Mouse (Mus musculus): ENCODE results near the gene Inhbc. TPM values are rescaled to one million over a fixed set of nuclear protein-coding genes. Genes with fewer than 3 reads are reported as not detected.
A peak's percentile ranks its signal among the peaks of the same experiment; 100 is the strongest.
"Not testable (repeated sequence)": the region's sequence is repeated elsewhere in the genome, so short reads cannot be mapped to it uniquely, and the experiment has no call there.

The Inhbc gene
- polyA plus RNA-seq, 1 experiment: not detected

GRCm38 (mm10) chr10:127317277-127317676, 53.0 kb downstream of the Inhbc start:
- Histone ChIP-seq H3K4me1 (ENCODE audit: control insufficient read depth, insufficient read depth, low read length) (no peaks in the 10 kb centered on the region), H3K27me3 (ENCODE audit: control insufficient read depth, insufficient read depth, low read length, poor library complexity, severe bottlenecking) (no peaks in the 10 kb centered on the region), H3K9ac (ENCODE audit: low read depth, poor library complexity, severe bottlenecking) (no peak overlapping the region), H3K4me3 (ENCODE audit: low read depth, low read length) (no peak overlapping the region), H3K9me3 (replicated peaks; ENCODE audit: control insufficient read depth, insufficient read depth, low read length, poor library complexity, severe bottlenecking) (no peaks in the 10 kb centered on the region), H3K36me3 (ENCODE audit: control insufficient read depth, insufficient read depth, low read length, poor library complexity, severe bottlenecking) (no peaks in the 10 kb centered on the region), H3K27ac (ENCODE audit: insufficient read depth, low read length) (no peak overlapping the region)
- no peak for TF ChIP-seq EP300 (IDR thresholded peaks at IDR 0.05; ENCODE audit: insufficient read depth, low read depth, low read length)

- not testable (repeated sequence) for H3K27ac ChIP-seq (ENCODE audit: insufficient read depth, low read length); H3K4me3 ChIP-seq (ENCODE audit: low read depth, low read length); H3K4me1 ChIP-seq (ENCODE audit: control insufficient read depth, insufficient read depth, low read length); H3K9me3 ChIP-seq (replicated peaks; ENCODE audit: control insufficient read depth, insufficient read depth, low read length, poor library complexity, severe bottlenecking); H3K9ac ChIP-seq (ENCODE audit: low read depth, poor library complexity, severe bottlenecking); H3K36me3 ChIP-seq (ENCODE audit: control insufficient read depth, insufficient read depth, low read length, poor library complexity, severe bottlenecking); H3K27me3 ChIP-seq (ENCODE audit: control insufficient read depth, insufficient read depth, low read length, poor library complexity, severe bottlenecking)
These were observed 55.3 kb downstream of the Inhbc start for GRCm38 (mm10) chr10:127314950-127315349.

GRCm38 (mm10) chr10:127313516-127313915, 56.7 kb downstream of the Inhbc start:
- H3K4me3 ChIP-seq (ENCODE audit: low read depth, low read length); H3K9ac ChIP-seq (ENCODE audit: low read depth, poor library complexity, severe bottlenecking); H3K27me3 ChIP-seq (ENCODE audit: control insufficient read depth, insufficient read depth, low read length, poor library complexity, severe bottlenecking); H3K9me3 ChIP-seq (replicated peaks; ENCODE audit: control insufficient read depth, insufficient read depth, low read length, poor library complexity, severe bottlenecking); H3K27ac ChIP-seq (ENCODE audit: insufficient read depth, low read length); H3K4me1 ChIP-seq (ENCODE audit: control insufficient read depth, insufficient read depth, low read length): not testable (repeated sequence)
- peaks cover 10% of the 10 kb centered on the region for H3K36me3 ChIP-seq (ENCODE audit: control insufficient read depth, insufficient read depth, low read length, poor library complexity, severe bottlenecking)

GRCm38 (mm10) chr10:127312858-127313257, 57.4 kb downstream of the Inhbc start:
- no peak for TF ChIP-seq EP300 (IDR thresholded peaks at IDR 0.05; ENCODE audit: insufficient read depth, low read depth, low read length)
- TF ChIP-seq POLR2A (IDR thresholded peaks at IDR 0.05; ENCODE audit: insufficient read depth, low read length): no peak
- TF ChIP-seq CTCF (IDR thresholded peaks at IDR 0.05; ENCODE audit: low read depth, low read length): no peak
- Histone ChIP-seq H3K4me3 (ENCODE audit: low read depth, low read length) (no peak overlapping the region), H3K9me3 (replicated peaks; ENCODE audit: control insufficient read depth, insufficient read depth, low read length, poor library complexity, severe bottlenecking) (no peaks in the 10 kb centered on the region), H3K9ac (ENCODE audit: low read depth, poor library complexity, severe bottlenecking) (no peak overlapping the region), H3K27ac (ENCODE audit: insufficient read depth, low read length) (peak overlapping the region; percentile 59; the same call in 1 of the 2 replicates), H3K4me1 (ENCODE audit: control insufficient read depth, insufficient read depth, low read length) (no peaks in the 10 kb centered on the region), H3K36me3 (ENCODE audit: control insufficient read depth, insufficient read depth, low read length, poor library complexity, severe bottlenecking) (peaks cover 16% of the 10 kb centered on the region), H3K27me3 (ENCODE audit: control insufficient read depth, insufficient read depth, low read length, poor library complexity, severe bottlenecking) (no peaks in the 10 kb centered on the region)

GRCm38 (mm10) chr10:127312356-127312676, 57.9 kb downstream of the Inhbc start:
- no peaks in the 10 kb centered on the region for H3K4me1 ChIP-seq (ENCODE audit: control insufficient read depth, insufficient read depth, low read length)
- H3K9me3 ChIP-seq (replicated peaks; ENCODE audit: control insufficient read depth, insufficient read depth, low read length, poor library complexity, severe bottlenecking): no peaks in the 10 kb centered on the region
- peaks cover 21% of the 10 kb centered on the region for H3K36me3 ChIP-seq (ENCODE audit: control insufficient read depth, insufficient read depth, low read length, poor library complexity, severe bottlenecking)
- TF ChIP-seq CTCF (IDR thresholded peaks at IDR 0.05; ENCODE audit: low read depth, low read length) (peak; percentile 45), EP300 (IDR thresholded peaks at IDR 0.05; ENCODE audit: insufficient read depth, low read depth, low read length) (no peak)
- H3K9ac ChIP-seq (ENCODE audit: low read depth, poor library complexity, severe bottlenecking): peak overlapping the region; percentile 98; the same call in 1 of the 2 replicates
- H3K4me3 ChIP-seq (ENCODE audit: low read depth, low read length): peak overlapping the region; percentile 95
- no peaks in the 10 kb centered on the region for H3K27me3 ChIP-seq (ENCODE audit: control insufficient read depth, insufficient read depth, low read length, poor library complexity, severe bottlenecking)
- H3K27ac ChIP-seq (ENCODE audit: insufficient read depth, low read length): 0 out of 2 replicates have a peak overlapping the region, but pooled peaks have one; percentile 8

GRCm38 (mm10) chr10:127311476-127312355, 58.5 kb downstream of the Inhbc start, which contains the start of gene Mars:
TSS of gene Mars (minus strand) at chr10:127311786.
- Histone ChIP-seq H3K27me3 (ENCODE audit: control insufficient read depth, insufficient read depth, low read length, poor library complexity, severe bottlenecking) (no peaks in the 10 kb centered on the region), H3K9ac (ENCODE audit: low read depth, poor library complexity, severe bottlenecking) (peak within 1 kb of the TSS; percentile 98), H3K27ac (ENCODE audit: insufficient read depth, low read length) (peak within 1 kb of the TSS; percentile 59), H3K4me1 (ENCODE audit: control insufficient read depth, insufficient read depth, low read length) (no peaks in the 10 kb centered on the region), H3K9me3 (replicated peaks; ENCODE audit: control insufficient read depth, insufficient read depth, low read length, poor library complexity, severe bottlenecking) (no peaks in the 10 kb centered on the region), H3K36me3 (ENCODE audit: control insufficient read depth, insufficient read depth, low read length, poor library complexity, severe bottlenecking) (peaks cover 27% of the 10 kb centered on the region), H3K4me3 (ENCODE audit: low read depth, low read length) (peak within 1 kb of the TSS; percentile 95)
- TF ChIP-seq EP300 (IDR thresholded peaks at IDR 0.05; ENCODE audit: insufficient read depth, low read depth, low read length) (peak; percentile 11; the same call in 1 of the 2 replicates), POLR2A (IDR thresholded peaks at IDR 0.05; ENCODE audit: insufficient read depth, low read length) (peak; percentile 34), CTCF (IDR thresholded peaks at IDR 0.05; ENCODE audit: low read depth, low read length) (no peak)

All from ES-Bruce4 (cell line).